Mouse (Mus musculus) heart, embryonic 14.5 days (tissue): Measurements from ENCODE around the gene Sh3gl2. TPM values are rescaled to one million over a fixed set of nuclear protein-coding genes. Genes with fewer than 3 reads are reported as not detected.

Source experiments
- ATAC-seq: fragments of 200-750 bp; cut with Nextera tagmentation; 2 replicates; pipeline ENCODE4 v1.8.0; 2017; ENCODE audit warnings: low read depth, moderate TSS enrichment; ENCODE audit not compliant: insufficient number of reproducible peaks, insufficient read depth, low FRiP score
- H3K27ac ChIP-seq, 2 experiments: fragments of 200-500 bp in 1 of 2; fragments of 300-500 bp in 1 of 2; sonication (generic) in 1 of 2; replicated peaks in 1 of 2; 2 replicates each; pipeline ENCODE4 v1.5.1; 2012 to 2014; ENCODE audit warnings: low read depth in 2 of 2, low read length in 2 of 2, control low read depth in 1 of 2, mild to moderate bottlenecking in 1 of 2, mixed read lengths in 1 of 2; ENCODE audit not compliant: control insufficient read depth in 1 of 2, insufficient read depth in 1 of 2
- H3K27me3 ChIP-seq: fragments of 300-500 bp; sonication (generic); 2 replicates; pipeline ENCODE4 v1.6.1; 2014; ENCODE audit warnings: mild to moderate bottlenecking, low read length, control low read depth; ENCODE audit not compliant: control insufficient read depth, insufficient read depth
- H3K36me3 ChIP-seq: fragments of 300-500 bp; sonication (generic); 2 replicates; pipeline ENCODE4 v1.6.1; 2014; ENCODE audit warnings: mild to moderate bottlenecking, control low read depth, low read length, mixed read lengths; ENCODE audit not compliant: control insufficient read depth, insufficient read depth
- H3K4me1 ChIP-seq, 2 experiments: fragments of 200-500 bp in 1 of 2; fragments of 300-500 bp in 1 of 2; sonication (generic) in 1 of 2; 2 replicates each; pipeline ENCODE4 v1.6.1; 2012 to 2014; ENCODE audit warnings: low read length in 2 of 2, control low read depth in 1 of 2, mixed read lengths in 1 of 2; ENCODE audit not compliant: control insufficient read depth in 2 of 2, insufficient read depth in 2 of 2
- H3K4me2 ChIP-seq: fragments of 300-500 bp; sonication (generic); 2 replicates; pipeline ENCODE4 v1.6.1; 2014; ENCODE audit warnings: mild to moderate bottlenecking, low read length
- H3K4me3 ChIP-seq, 2 experiments: fragments of 200-500 bp in 1 of 2; fragments of 300-500 bp in 1 of 2; sonication (generic) in 1 of 2; 2 replicates each; pipeline ENCODE4 v1.5.1; 2012 to 2014; ENCODE audit warnings: low read length in 2 of 2, mild to moderate bottlenecking in 2 of 2, control low read depth in 1 of 2, low read depth in 1 of 2, moderate library complexity in 1 of 2; ENCODE audit not compliant: control insufficient read depth in 1 of 2, insufficient read depth in 1 of 2
- H3K9ac ChIP-seq: fragments of 300-500 bp; sonication (generic); 2 replicates; pipeline ENCODE4 v1.6.1; 2014; ENCODE audit warnings: mild to moderate bottlenecking, low read length
- H3K9me3 ChIP-seq: fragments of 300-500 bp; sonication (generic); 2 replicates; pipeline ENCODE4 v1.6.1; 2016; ENCODE audit warnings: low read length, control low read depth; ENCODE audit not compliant: control insufficient read depth
- WGBS: fragments of 180-500 bp; shearing (Covaris S2); extraction: QIAGEN DNeasy Blood & Tissue Kit; methylation state at CpG from one replicate; pipeline ENCODE4 v1.1.7; 2014; 5-methylcytosine and 5-hydroxymethylcytosine counted together
- polyA plus RNA-seq: library from polyadenylated mRNA; unstranded; fragments of >200 nt; fragmentation: Nextera tagmentation; extraction: Ambion mirVana; gene quantifications from 2 replicates; pipeline ENCODE4 v1.2.1, GENCODE M21; 2014

Sh3gl2 gene
- polyA plus RNA-seq, 1 experiment from 2014 or later, result 1.0 TPM

- no peaks in the 10 kb centered on the region for H3K9me3 ChIP-seq
- no peaks in the 10 kb centered on the region for H3K27me3 ChIP-seq
- no peak overlapping the region for H3K9ac ChIP-seq
- H3K27ac ChIP-seq, result no peak overlapping the region
- H3K4me1 ChIP-seq, result no peaks in the 10 kb centered on the region
- 66% methylated on average over 3 of the region's 3 CpGs for WGBS
- ATAC-seq, result no peak
- H3K36me3 ChIP-seq, result no peaks in the 10 kb centered on the region
- H3K4me3 ChIP-seq, result no peak overlapping the region
- no peak overlapping the region for H3K4me2 ChIP-seq
Observed at GRCm38 (mm10) chr4:85554696-85555095, 349.8 kb downstream of the Sh3gl2 start.

DNA sequence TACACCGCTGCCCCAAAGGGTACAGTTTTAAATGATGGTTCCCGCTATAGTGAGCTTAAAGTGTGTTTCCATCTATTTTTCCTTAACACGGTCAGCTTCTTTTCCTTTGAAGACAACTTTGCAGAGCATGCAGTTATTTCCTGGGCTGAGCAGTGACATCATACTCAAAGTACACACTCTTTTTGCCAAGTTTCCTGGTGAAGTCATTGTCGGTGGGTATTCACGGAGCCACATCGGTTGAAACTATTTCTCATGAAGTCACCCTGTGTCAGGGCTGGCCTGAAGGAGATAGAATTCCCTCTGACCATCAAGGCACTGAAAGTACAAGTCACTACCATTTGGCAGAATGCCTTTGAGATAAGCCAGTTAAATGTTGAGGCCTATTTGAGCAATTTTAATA is 354.8 kb downstream of the Sh3gl2 start:
- no peak for ATAC-seq
- Histone ChIP-seq H3K36me3 (no peaks in the 10 kb centered on the region), H3K9me3 (no peaks in the 10 kb centered on the region), H3K27ac (no peak overlapping the region), H3K4me2 (no peak overlapping the region), H3K4me1 (no peaks in the 10 kb centered on the region), H3K27me3 (no peaks in the 10 kb centered on the region), H3K4me3 (no peak overlapping the region), H3K9ac (no peak overlapping the region)
- WGBS, result 64% methylated on average over 6 of the region's 6 CpGs

DNA sequence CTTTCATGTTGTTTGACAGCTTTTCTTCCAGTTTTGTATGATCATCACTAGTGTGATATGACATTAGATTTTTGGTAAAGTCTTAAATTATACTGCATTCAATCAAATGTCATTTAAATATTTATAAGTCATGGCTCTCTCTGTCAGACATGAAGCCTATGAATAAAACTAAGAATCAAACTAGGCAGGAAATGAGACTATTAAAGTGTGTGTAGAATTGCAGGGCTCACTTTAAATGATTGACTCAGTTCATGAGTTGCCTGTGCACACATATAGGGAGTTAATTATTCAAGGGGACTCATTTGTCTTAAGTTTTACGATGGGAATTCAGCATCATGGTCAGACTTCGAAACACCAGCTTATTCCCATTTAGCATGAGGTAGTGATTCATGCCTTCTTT is 380.5 kb downstream of the Sh3gl2 start:
- H3K4me3 ChIP-seq, result no peak overlapping the region
- no peak overlapping the region for H3K4me2 ChIP-seq
- ATAC-seq, result no peak
- H3K27ac ChIP-seq, result no peak overlapping the region
- H3K4me1 ChIP-seq, result no peaks in the 10 kb centered on the region
- 79% methylated on average over 2 of the region's 2 CpGs for WGBS
- no peaks in the 10 kb centered on the region for H3K9me3 ChIP-seq
- no peak overlapping the region for H3K9ac ChIP-seq
- H3K36me3 ChIP-seq, result no peaks in the 10 kb centered on the region
- H3K27me3 ChIP-seq, result no peaks in the 10 kb centered on the region

- ATAC-seq, result no peak
- H3K4me1 ChIP-seq, result no peaks in the 10 kb centered on the region
- WGBS, result 76% methylated on average over 4 of the region's 4 CpGs
- no peaks in the 10 kb centered on the region for H3K27me3 ChIP-seq
- no peak overlapping the region for H3K4me2 ChIP-seq
- no peaks in the 10 kb centered on the region for H3K9me3 ChIP-seq
- no peak overlapping the region for H3K9ac ChIP-seq
- H3K27ac ChIP-seq, result no peak overlapping the region
- H3K4me3 ChIP-seq, result no peak overlapping the region
- H3K36me3 ChIP-seq, result no peaks in the 10 kb centered on the region
Observed at GRCm38 (mm10) chr4:85588928-85589327, 384.0 kb downstream of the Sh3gl2 start.

DNA sequence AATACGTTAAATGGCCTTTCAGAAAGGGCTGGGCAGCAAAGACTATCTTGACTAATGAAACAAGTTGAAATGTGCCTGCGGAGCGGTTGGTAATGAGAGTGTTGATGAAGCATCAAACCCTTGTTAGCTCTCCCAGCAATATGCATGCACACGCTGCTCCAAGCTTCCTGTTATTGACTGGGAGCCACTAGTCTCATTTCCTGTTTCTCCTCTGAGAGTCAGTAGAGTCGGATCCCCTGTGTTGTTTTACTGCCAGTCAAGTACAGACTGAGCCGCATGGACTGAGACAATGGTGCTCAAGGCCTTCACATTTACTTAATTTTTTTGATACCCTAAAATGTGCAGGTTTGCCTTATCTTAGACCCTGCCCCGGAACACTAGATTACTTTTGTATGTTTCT is 386.1 kb downstream of the Sh3gl2 start:
- no peak for ATAC-seq
- no peaks in the 10 kb centered on the region for H3K9me3 ChIP-seq
- 58% methylated on average over 7 of the region's 7 CpGs for WGBS
- H3K36me3 ChIP-seq, result no peaks in the 10 kb centered on the region
- H3K4me3 ChIP-seq, result no peak overlapping the region
- H3K27ac ChIP-seq, result no peak overlapping the region; a peak in 2 of 4 replicates
- H3K4me1 ChIP-seq, result no peaks in the 10 kb centered on the region
- no peak overlapping the region for H3K9ac ChIP-seq
- H3K27me3 ChIP-seq, result no peaks in the 10 kb centered on the region
- H3K4me2 ChIP-seq, result no peak overlapping the region

- H3K9me3 ChIP-seq, result no peaks in the 10 kb centered on the region
- H3K4me2 ChIP-seq, result no peak overlapping the region
- no peak overlapping the region for H3K4me3 ChIP-seq
- H3K9ac ChIP-seq, result no peak overlapping the region
- ATAC-seq, result no peak
- no peaks in the 10 kb centered on the region for H3K36me3 ChIP-seq
- no peaks in the 10 kb centered on the region for H3K4me1 ChIP-seq
- H3K27me3 ChIP-seq, result no peaks in the 10 kb centered on the region
- no peak overlapping the region for H3K27ac ChIP-seq
Observed at GRCm38 (mm10) chr4:85594159-85594558, 389.2 kb downstream of the Sh3gl2 start.

- Histone ChIP-seq H3K27me3 (no peaks in the 10 kb centered on the region), H3K9me3 (no peaks in the 10 kb centered on the region), H3K4me1 (no peaks in the 10 kb centered on the region), H3K36me3 (no peaks in the 10 kb centered on the region), H3K9ac (no peak overlapping the region), H3K4me3 (no peak overlapping the region), H3K4me2 (no peak overlapping the region), H3K27ac (no peak overlapping the region)
- no peak for ATAC-seq
- WGBS, result 71% methylated on average over 3 of the region's 3 CpGs
Observed at GRCm38 (mm10) chr4:85613331-85613730, 408.4 kb downstream of the Sh3gl2 start.

GRCm38 (mm10) chr4:85618746-85619145 is 413.8 kb downstream of the Sh3gl2 start:
- H3K9ac ChIP-seq, result no peak overlapping the region
- no peak overlapping the region for H3K4me2 ChIP-seq
- no peaks in the 10 kb centered on the region for H3K4me1 ChIP-seq
- no peaks in the 10 kb centered on the region for H3K27me3 ChIP-seq
- H3K9me3 ChIP-seq, result no peaks in the 10 kb centered on the region
- no peak for ATAC-seq
- H3K4me3 ChIP-seq, result no peak overlapping the region
- WGBS, result 83% methylated on average over 5 of the region's 5 CpGs
- H3K36me3 ChIP-seq, result no peaks in the 10 kb centered on the region
- no peak overlapping the region for H3K27ac ChIP-seq
